Mouse (Mus musculus): Measurements from ENCODE around the gene Fastk.

- TF ChIP-seq CTCF (IDR thresholded peaks at IDR 0.05; ENCODE audit: low read depth, low read length) (no peak), TAL1 (conservative IDR thresholded peaks at IDR 0.05; ENCODE audit: low read depth, low read length) (no peak), POLR2AphosphoS5 (IDR thresholded peaks at IDR 0.05; ENCODE audit: insufficient replicate concordance, low read depth, low read length) (no peak)
Observed at GRCm38 (mm10) chr5:24453283-24453984, 8.3 kb upstream of the Fastk start.

All from G1E (cell line).